Mouse (Mus musculus) heart, postnatal 0 days (tissue): Measurements from ENCODE around the gene Maml2. TPM values are rescaled to one million over a fixed set of nuclear protein-coding genes. Genes with fewer than 3 reads are reported as not detected.
A peak's percentile ranks its signal among the peaks of the same experiment; 100 is the strongest.

Experiments
- ATAC-seq: fragments of 200-750 bp; cut with Nextera tagmentation; 2 replicates; pipeline ENCODE4 v1.8.0; 2017; ENCODE audit warnings: low read depth, moderate number of reproducible peaks, moderate library complexity; ENCODE audit not compliant: insufficient read depth
- DNase-seq: peaks from one replicate; pipeline ENCODE4 v3.0.0-alpha.2; 2016; ENCODE audit warnings: low spot score
- H3K27ac ChIP-seq: fragments of 300-500 bp; sonication (generic); 2 replicates; pipeline ENCODE4 v1.5.1; 2014; ENCODE audit warnings: low read depth, mild to moderate bottlenecking
- H3K27me3 ChIP-seq: fragments of 300-500 bp; sonication (generic); 2 replicates; pipeline ENCODE4 v1.6.1; 2014; ENCODE audit warnings: low read length, mixed read lengths; ENCODE audit not compliant: control insufficient read depth, insufficient read depth
- H3K36me3 ChIP-seq: fragments of 300-500 bp; sonication (generic); replicated peaks from 2 replicates; pipeline ENCODE4 v1.6.1; 2014; ENCODE audit warnings: low read length, mixed read lengths; ENCODE audit not compliant: control insufficient read depth, insufficient read depth
- H3K4me1 ChIP-seq: fragments of 300-500 bp; sonication (generic); 2 replicates; pipeline ENCODE4 v1.6.1; 2014; ENCODE audit warnings: antibody characterized with exemption; ENCODE audit not compliant: control insufficient read depth, insufficient read depth
- H3K4me2 ChIP-seq: fragments of 300-500 bp; sonication (generic); 2 replicates; pipeline ENCODE4 v1.6.1; 2014; ENCODE audit warnings: low read depth, mild to moderate bottlenecking, low read length, moderate library complexity
- H3K4me3 ChIP-seq: fragments of 300-500 bp; sonication (generic); 2 replicates; pipeline ENCODE4 v1.5.1; 2014; ENCODE audit warnings: low read depth, low read length
- H3K9ac ChIP-seq: fragments of 300-500 bp; sonication (generic); replicated peaks from 2 replicates; pipeline ENCODE4 v1.6.1; 2014; ENCODE audit warnings: low read depth, low read length, mixed read lengths
- H3K9me3 ChIP-seq: fragments of 300-500 bp; sonication (generic); replicated peaks from 2 replicates; pipeline ENCODE4 v1.6.1; 2016; ENCODE audit warnings: low read length; ENCODE audit not compliant: control insufficient read depth
- CTCF ChIP-seq: IDR thresholded peaks from 2 replicates; pipeline ENCODE4 v1.5.1; 2016; ENCODE audit warnings: antibody characterized with exemption, control low read depth, low read depth
- EP300 ChIP-seq: IDR thresholded peaks from 2 replicates; pipeline ENCODE4 v1.6.1; 2016; ENCODE audit warnings: antibody characterized with exemption, low read depth
- WGBS: fragments of 180-500 bp; shearing (Covaris S2); extraction: QIAGEN DNeasy Blood & Tissue Kit; methylation state at CpG from one replicate; pipeline ENCODE4 v1.1.7; 2014; 5-methylcytosine and 5-hydroxymethylcytosine counted together
- polyA plus RNA-seq: library from polyadenylated mRNA; unstranded; fragments of >200 nt; fragmentation: Nextera tagmentation; extraction: Ambion mirVana; gene quantifications from 2 replicates; pipeline ENCODE4 v1.2.1, GENCODE M21; 2015
- total RNA-seq: library from RNA; depleted of rRNA; stranded (reverse); fragments of >200 nt; gene quantifications from 2 replicates; pipeline ENCODE4 v1.2.3, GENCODE M21; 2014; ENCODE audit warnings: low replicate concordance

Gene Maml2
- total and polyA plus RNA-seq, 2 experiments from 2014 or later: 6.0 to 7.0 TPM

DNA sequence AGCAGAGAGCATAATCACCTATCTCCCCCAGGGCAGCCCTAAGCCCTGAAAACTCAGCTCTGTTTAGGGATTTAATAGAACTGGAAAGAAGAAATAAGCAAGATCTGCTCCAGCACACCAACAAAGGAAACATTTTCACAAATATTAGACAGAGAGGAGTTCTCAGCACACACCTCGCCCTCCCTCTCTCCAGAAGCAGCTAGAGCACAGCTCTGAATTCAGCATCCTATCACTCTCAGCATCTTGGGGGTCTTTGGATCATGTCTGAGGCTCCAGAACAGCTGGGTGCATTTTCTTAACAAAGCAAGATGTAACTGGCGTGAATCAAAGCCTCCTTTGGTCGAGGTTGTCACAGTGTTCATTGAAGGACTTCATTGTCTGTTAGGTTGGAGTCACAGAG lies 12.5 kb downstream of the Maml2 start:
- Histone ChIP-seq H3K4me3 (no peak overlapping the region), H3K27me3 (no peaks in the 10 kb centered on the region), H3K9ac (no peak overlapping the region), H3K27ac (no peak overlapping the region), H3K4me2 (no peak overlapping the region), H3K36me3 (no peaks in the 10 kb centered on the region), H3K9me3 (no peaks in the 10 kb centered on the region), H3K4me1 (peaks cover 24% of the 10 kb centered on the region; the same call in 1 of the 2 replicates)
- no peak for ATAC-seq
- TF ChIP-seq CTCF (no peak), EP300 (no peak)
- 69% methylated on average over 3 of the region's 3 CpGs for WGBS
- DNase-seq: no peak

DNA sequence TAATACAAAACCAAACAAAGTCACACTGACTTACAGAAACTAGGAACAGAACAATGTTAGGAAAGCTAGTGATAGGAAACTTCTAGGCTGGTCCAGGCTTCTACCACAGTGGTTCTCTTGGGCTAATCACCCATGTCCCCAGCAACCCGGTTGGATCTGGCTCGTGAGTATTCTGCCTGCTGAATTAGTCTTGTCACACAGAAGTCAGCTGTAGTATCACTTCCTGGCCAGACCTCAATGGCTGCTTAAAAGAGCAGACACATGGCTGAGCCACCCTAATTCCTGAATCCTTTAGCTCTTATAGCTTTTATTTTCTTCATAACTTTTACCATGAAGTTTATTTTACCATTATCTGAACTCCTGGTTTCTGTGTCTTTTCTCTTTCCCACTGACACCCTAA lies 13.3 kb downstream of the Maml2 start:
- WGBS: 21% methylated on average over 2 of the region's 2 CpGs
- no peaks in the 10 kb centered on the region for H3K27me3 ChIP-seq
- DNase-seq: no peak
- TF ChIP-seq EP300 (no peak), CTCF (no peak)
- no peak overlapping the region for H3K4me3 ChIP-seq
- ATAC-seq: no peak
- no peaks in the 10 kb centered on the region for H3K9me3 ChIP-seq
- no peak overlapping the region for H3K27ac ChIP-seq
- no peak overlapping the region for H3K9ac ChIP-seq
- H3K4me2 ChIP-seq: no peak overlapping the region
- peaks cover 33% of the 10 kb centered on the region; the same call in 1 of the 2 replicates for H3K4me1 ChIP-seq
- no peaks in the 10 kb centered on the region for H3K36me3 ChIP-seq

DNA sequence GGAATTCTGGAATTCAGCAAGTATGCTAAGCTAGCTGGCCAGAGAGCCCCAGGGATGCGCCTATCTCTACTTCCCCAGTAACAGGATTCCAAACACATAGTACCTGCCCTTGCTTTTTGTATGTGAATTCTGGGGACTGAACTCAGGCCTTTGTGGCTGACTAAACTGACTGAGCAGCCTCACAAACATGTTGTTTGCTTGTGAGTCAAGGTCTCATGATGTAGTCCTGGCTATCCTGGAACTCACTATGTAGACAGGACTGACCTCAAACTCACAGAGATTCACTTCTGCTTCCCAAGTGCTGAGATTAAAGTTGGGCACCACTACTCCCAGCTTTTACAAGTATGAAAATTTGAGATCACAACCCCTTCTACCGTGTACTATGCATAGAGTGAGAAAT lies 16.2 kb downstream of the Maml2 start:
- Histone ChIP-seq H3K36me3 (no peaks in the 10 kb centered on the region), H3K9me3 (no peaks in the 10 kb centered on the region), H3K27me3 (no peaks in the 10 kb centered on the region), H3K4me2 (no peak overlapping the region), H3K4me1 (peaks cover 29% of the 10 kb centered on the region), H3K9ac (no peak overlapping the region), H3K4me3 (no peak overlapping the region), H3K27ac (no peak overlapping the region)
- no peak for TF ChIP-seq CTCF
- no peak for TF ChIP-seq EP300
- DNase-seq: no peak
- 89% methylated on average over 2 of the region's 2 CpGs for WGBS
- no peak for ATAC-seq

GRCm38 (mm10) chr9:13314577-13315004 lies 16.8 kb downstream of the Maml2 start:
- no peak overlapping the region for H3K27ac ChIP-seq
- no peak overlapping the region for H3K9ac ChIP-seq
- WGBS: 54% methylated on average over 5 of the region's 5 CpGs
- no peak for TF ChIP-seq EP300
- no peak for TF ChIP-seq CTCF
- H3K27me3 ChIP-seq: no peaks in the 10 kb centered on the region
- no peak for ATAC-seq
- H3K4me3 ChIP-seq: no peak overlapping the region
- no peaks in the 10 kb centered on the region for H3K9me3 ChIP-seq
- no peak for DNase-seq
- no peaks in the 10 kb centered on the region for H3K36me3 ChIP-seq
- no peak overlapping the region for H3K4me2 ChIP-seq
- peaks cover 29% of the 10 kb centered on the region for H3K4me1 ChIP-seq

GRCm38 (mm10) chr9:13315393-13315792 lies 17.6 kb downstream of the Maml2 start:
- H3K9me3 ChIP-seq: no peaks in the 10 kb centered on the region
- H3K4me3 ChIP-seq: no peak overlapping the region
- WGBS: 41% methylated on average over 5 of the region's 5 CpGs
- DNase-seq (no peak), ATAC-seq (no peak)
- no peaks in the 10 kb centered on the region for H3K27me3 ChIP-seq
- H3K4me2 ChIP-seq: no peak overlapping the region
- no peaks in the 10 kb centered on the region for H3K36me3 ChIP-seq
- peak overlapping the region; percentile 18; the same call in 1 of the 2 replicates for H3K27ac ChIP-seq
- TF ChIP-seq EP300: no peak
- no peak for TF ChIP-seq CTCF
- H3K9ac ChIP-seq: no peak overlapping the region
- peaks cover 29% of the 10 kb centered on the region for H3K4me1 ChIP-seq

DNA sequence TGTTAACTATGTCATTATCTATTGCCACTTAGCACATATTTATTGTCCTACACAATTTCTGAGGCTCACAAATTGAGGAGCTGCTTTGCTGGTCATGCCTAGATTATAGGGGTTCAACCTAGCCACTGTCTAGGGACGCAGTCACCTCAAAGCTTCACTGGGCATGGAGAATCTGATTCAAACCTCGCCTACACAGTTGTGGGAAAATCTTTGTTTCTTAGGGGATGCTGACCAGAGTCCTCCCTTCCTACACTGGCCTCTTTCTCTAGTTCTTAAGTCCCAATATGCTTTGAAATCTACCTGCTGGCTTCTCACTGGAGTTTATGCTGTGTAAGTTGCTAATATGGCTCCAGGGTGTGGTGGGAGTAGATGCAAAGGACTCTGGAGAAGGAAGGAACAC lies 21.8 kb downstream of the Maml2 start:
- TF ChIP-seq EP300 (no peak), CTCF (no peak)
- no peaks in the 10 kb centered on the region for H3K27me3 ChIP-seq
- no peak for ATAC-seq
- no peaks in the 10 kb centered on the region for H3K9me3 ChIP-seq
- 92% methylated on average over 2 of the region's 2 CpGs for WGBS
- H3K36me3 ChIP-seq: no peaks in the 10 kb centered on the region
- H3K9ac ChIP-seq: no peak overlapping the region
- H3K4me3 ChIP-seq: no peak overlapping the region
- peaks cover 41% of the 10 kb centered on the region for H3K4me1 ChIP-seq
- no peak for DNase-seq
- H3K27ac ChIP-seq: no peak overlapping the region
- no peak overlapping the region for H3K4me2 ChIP-seq
